Mouse (Mus musculus) ES-E14 (cell line): ENCODE data around the gene Nos1ap.

Experiments
- CHD2 ChIP-seq: IDR thresholded peaks from 2 replicates; pipeline ENCODE4 v1.6.1; 2014; ENCODE audit warnings: mild to moderate bottlenecking, low read depth, low read length, inconsistent platforms
- HCFC1 ChIP-seq: IDR thresholded peaks from 2 replicates; pipeline ENCODE4 v1.6.1; 2012; ENCODE audit warnings: low read length, inconsistent platforms, borderline replicate concordance; ENCODE audit not compliant: insufficient read depth
- MAFK ChIP-seq: IDR thresholded peaks from 2 replicates; pipeline ENCODE4 v1.6.1; 2014; ENCODE audit warnings: mild to moderate bottlenecking, low read depth, low read length, inconsistent platforms; ENCODE audit not compliant: insufficient read depth
- ZC3H11A ChIP-seq: IDR thresholded peaks from 2 replicates; pipeline ENCODE4 v1.6.1; 2012; ENCODE audit warnings: low read depth, mild to moderate bottlenecking, inconsistent platforms, low read length, borderline replicate concordance
- ZNF384 ChIP-seq: IDR thresholded peaks from 2 replicates; pipeline ENCODE4 v1.6.1; 2012; ENCODE audit warnings: low read depth, low read length, inconsistent platforms

GRCm38 (mm10) chr1:170431312-170431711 is 158.3 kb downstream of the Nos1ap start:
- TF ChIP-seq CHD2 (no peak), ZNF384 (no peak), MAFK (no peak), HCFC1 (no peak), ZC3H11A (no peak)
